Mouse (Mus musculus) neural tube, embryonic 10.5 days (tissue): ENCODE results near the gene Man1a2.

Experiments used
- DNase-seq: peaks from one replicate; pipeline ENCODE4 v3.0.0-alpha.2; 2017; ENCODE audit warnings: low spot score; ENCODE audit errors: extremely low spot score

The Man1a2 gene

DNA sequence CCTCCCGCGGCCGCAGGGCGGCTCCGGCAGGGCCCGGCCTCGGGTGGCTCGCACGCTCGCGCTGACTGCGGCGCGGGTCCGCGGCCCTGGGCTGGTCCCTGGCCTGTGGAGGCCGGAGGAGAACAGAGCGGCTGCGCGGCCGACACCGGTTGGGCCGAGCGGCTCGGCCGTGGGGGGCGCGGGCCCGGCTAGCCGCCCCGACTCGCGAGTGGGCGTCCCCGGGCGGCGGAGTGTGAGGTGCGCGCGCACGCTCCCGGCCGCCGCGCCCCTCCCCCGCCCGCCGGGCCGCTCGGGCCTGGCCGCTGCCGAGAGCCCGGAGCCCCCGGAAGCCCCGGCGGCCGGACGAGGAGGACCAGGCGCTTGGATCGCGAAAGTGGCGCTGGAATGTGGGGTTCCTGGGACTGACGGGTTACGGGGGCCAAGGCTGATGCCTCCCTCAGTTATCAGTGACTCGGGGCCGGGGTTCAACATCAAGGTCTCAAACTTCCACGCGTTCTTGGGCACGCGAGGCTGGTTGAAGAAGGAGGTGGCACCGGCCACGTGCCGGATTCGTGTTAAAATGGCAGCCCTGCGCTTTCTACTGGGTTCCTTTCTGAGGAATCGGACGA is 564 bp upstream of the Man1a2 start:
- peak; percentile 87 for DNase-seq

DNA sequence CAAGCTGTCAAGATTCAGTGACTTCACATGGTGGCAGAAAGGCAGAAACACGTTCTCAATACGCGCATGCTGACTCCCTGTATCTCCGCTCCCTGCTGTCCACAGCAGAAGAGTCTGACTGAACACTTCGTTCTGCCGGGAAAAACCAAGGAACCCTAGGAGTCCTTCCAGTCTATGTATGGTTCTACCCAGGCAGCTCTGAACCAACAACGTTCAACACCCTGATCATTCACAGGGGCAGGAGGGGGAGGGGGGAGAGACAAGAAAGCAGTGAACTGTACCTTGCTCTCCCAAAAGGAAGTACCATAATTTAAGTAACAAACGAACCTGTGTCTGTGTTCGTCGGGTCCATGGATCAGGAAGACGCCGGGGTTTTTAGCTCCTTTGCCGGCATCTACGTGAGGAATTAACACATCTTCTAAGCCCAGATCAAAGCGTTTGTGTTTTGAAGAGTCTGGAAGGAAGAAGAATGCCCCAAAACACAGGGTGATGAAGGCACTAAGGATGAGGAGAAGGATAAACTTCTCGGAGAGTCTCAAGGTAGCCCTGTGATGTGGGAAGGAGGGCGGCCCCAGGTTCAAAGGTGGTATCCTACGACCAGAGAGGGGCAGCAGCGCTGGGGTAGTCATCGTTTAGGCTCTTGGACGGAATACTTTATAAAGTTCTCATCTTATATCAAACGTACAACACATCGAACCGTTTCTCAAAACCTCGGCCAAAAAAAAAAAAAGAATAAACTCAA is 898 bp downstream of the Man1a2 start:
- peak; percentile 43 for DNase-seq

DNA sequence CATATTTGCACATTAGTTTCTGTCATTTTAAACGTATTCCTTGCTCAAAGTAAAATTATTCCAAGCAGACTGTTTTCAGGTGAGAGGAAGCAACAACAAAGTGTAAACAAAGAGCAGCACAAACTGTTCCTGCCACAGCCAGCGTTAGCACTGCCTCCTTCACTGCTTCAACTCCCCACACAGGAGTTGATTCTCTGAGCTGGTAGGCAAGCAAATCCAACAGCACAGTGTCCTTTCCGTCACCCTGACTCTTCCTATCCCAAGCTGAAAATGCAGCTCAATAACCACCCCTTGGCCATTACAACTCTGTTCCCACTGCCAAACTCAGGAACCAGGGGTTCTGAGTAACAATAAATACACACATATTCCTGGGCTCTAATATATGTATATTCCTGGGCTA is 2.5 kb downstream of the Man1a2 start:
- no peak for DNase-seq

DNA sequence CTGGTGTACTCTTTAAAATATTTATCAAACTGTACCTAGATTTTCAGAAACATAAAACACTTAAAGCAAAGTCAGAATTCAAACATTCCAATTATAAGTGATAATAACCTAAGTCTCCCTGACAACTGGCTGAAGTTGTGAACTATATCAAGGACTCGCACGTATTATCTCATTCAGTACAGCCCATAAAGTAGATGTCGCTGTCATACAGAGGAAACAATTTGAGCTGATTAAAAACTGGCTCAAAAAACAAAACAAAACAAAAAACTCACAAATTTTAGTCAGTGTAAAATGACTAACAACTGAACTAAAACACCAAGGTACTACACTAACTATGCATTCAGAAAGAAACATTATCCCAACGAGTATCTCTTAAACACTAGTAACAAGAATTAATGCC is 3.0 kb downstream of the Man1a2 start:
- DNase-seq: no peak

DNA sequence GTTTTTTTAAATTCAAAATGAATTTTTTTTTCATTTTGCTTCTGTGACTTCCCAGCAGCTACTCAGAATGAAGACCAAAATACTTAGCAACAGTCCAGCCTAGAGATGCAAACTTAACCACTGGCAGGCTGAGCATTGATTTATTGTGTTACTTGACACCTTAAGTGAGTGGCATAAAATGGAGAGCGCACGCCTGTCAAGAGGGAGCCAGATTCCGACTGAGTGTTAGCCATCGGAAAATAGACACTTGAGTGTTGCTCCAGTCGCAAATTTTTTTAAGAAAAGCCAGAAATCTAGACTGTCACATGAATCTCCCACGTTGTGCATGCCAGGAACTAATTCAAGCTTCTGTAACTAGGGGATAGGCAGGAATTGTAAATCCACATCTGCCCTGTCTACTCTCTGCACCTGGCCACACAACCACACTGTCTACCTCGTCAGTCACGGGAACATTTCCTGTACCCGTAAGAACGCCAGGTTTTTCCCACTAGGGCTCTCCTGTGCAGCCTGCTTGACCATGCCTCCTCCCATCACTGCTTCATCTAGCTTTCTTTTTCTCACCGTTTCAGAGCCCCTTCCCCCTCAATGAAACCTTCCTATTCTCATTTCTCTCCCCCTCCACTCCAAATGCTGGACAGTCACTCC is 3.7 kb downstream of the Man1a2 start:
- peak; percentile 40 for DNase-seq

DNA sequence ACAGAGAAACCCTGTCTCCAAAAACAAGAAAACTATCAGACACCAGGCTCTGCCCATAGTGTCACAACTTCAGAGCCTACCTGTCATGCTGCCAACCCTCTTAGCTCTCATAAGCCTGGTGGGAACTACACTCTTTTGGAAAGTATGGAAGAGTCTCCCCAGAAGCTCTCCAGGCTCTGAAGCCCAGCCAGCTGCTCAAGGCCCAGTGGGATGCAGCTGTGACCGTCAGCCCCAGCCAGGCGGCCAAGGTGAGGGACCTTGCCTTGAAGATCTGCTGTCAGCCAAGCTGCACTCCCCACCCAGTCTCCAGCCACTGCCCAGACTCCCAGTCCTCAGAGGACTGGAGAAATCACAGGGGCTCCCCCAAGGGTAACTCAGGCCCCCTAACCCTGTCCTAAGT is 5.1 kb downstream of the Man1a2 start:
- DNase-seq: no peak

DNA sequence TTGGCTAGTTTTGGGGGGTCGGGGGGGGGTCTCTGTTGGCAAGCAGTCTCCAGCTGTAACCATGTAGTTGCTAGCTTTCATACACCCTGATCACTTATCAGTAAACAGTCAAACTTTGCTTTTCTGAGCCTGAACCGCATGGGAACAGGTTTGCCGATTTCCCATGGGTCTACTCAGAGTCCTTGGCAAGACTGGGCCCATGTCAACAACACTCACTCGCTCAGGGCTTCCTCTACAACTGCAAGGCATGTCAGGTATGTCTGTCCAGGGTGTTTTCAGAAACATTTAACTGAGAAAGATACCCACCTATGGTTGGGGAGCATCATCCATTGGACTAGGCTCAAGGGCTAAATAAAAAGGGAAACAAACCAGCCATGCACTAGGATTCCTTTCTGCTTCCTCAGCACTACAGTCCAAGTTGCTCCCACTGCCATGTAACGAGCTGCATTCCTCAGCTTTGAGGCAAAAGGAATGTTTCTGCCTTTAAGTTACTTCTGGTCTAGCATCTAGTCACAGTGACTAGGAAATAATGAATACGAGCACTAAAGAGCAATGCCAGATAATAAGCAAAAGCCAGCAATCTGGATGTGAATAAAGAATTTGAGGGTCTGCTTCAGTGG is 6.2 kb downstream of the Man1a2 start:
- no peak for DNase-seq

DNA sequence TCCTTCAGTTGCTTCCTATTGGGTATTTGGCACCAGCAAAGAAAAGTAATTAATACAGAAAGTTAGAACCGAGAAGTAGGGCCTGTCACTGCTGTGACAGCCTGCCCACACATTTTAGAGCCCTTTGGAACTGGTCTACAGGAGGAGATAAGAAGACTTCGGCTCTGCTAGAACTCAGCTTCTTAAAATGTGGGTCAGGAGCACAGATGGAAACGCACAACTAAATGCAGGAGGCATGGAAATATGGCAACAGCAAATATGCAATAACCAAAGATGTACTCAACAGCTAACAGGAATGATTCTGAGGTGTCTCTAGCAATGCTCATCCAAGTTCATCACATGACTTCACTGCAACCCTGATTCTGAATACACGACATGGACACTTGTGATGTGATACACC is 10.2 kb downstream of the Man1a2 start:
- DNase-seq: no peak

DNA sequence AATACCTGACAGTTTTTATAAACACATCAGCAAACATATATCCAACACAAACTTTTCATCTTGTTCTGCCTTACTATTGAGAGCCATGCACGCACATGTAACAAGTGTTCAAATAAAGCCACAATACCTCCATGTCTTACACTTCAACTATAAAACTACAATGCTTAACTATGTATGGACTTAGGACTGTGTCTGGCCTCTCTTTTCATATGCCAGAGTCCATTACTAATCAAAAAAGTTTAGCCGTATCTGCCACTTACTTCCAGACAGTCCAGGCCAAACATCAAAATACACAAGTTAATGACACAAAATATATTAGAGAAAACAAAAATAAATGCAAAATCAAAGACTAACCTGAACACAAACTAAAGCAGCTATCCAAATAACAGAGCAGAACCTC is 14.9 kb downstream of the Man1a2 start:
- DNase-seq: no peak

DNA sequence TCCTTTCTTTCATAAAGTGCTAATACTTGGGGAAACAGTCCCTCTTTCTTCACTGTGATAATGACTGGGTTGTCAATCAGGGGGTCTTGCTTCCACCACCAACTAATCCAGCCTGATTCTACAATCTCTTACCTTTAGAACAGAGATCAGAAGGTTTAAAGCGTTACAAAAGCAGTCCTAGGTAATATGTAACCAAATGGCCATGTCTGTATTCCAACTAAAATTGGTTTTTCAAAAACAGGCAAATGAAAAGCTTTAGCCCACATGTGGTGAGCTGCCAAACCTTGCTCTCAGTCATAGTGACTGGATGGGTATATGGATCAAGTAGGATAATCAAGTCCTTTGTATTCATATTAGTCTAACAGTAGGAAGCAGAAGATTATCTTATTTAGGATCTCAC is 32.0 kb downstream of the Man1a2 start:
- no peak for DNase-seq

DNA sequence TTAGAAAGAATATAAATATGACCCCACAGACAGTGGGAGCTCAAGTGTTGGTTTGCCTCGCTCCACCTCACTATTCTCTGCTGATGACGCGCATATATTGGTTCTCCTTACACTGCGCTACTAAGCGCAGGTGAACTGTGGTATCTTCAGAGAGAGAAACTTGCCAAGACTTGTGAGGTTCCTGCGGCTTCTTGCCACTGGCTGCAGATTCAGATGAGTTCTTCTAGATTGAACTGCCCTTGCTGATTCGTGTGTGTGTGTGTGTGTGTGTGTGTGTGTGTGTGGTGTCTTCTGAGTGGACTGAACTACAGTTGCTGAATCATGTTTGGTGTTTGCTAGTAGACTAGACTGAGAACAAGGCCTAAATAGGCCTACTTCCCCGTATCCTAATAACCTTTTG is 43.7 kb downstream of the Man1a2 start:
- no peak for DNase-seq

DNA sequence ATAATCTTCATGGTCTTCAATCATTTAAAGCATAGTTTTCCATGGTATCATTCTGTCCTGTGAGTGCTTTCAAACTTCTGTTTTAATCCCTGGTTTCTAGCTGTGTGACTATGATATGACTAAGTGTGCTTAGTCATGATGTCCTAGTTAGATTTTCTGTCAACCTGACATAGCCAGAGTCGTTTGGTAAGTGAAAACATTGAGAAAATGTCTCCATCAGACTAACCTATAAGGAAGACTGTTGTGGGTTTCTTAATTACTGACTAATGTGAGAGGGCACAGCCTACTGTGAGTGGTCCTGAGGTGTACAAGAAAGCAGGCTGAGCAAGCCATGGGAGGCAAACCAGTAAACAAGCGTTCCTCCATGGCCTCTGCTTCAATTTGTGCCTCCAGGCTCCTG is 49.0 kb downstream of the Man1a2 start:
- DNase-seq: no peak

DNA sequence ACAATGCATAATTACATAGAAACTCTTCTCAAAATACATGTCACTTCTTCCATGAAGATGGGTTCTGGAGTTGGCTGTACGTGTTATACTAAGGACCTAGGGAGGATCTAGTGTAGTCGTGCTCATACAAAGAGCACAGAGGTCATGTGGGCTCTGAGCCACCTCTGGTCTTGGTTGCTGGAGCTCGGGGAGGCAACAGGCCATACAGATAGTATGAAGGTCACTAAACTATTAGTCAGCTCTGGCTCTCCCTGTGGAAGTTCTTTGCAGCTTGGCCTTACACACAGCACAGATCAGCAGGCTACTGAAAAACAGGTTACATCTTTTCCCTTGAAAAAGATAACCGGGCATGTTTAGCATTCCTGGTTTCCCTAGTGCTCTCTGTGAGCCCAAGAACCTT is 50.5 kb downstream of the Man1a2 start:
- DNase-seq: no peak

DNA sequence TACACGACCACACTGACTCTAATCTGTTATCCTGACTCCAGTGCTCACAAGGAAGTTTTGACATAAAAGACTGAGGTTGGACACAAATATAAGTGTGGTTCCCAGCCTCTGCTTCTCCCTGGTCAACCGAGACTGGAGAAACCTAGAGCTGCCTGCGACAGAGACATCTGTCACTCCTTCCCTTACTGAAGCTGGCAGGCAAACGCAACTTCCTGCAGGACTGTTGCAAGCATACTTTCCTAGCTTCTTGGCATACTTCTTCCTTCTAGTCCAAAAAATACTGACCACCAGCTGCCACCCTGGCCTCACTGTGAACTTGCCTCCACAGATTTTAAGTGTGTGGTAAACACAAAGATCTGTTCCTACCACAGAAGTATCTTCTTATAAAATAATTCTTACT is 66.8 kb downstream of the Man1a2 start:
- DNase-seq: no peak

DNA sequence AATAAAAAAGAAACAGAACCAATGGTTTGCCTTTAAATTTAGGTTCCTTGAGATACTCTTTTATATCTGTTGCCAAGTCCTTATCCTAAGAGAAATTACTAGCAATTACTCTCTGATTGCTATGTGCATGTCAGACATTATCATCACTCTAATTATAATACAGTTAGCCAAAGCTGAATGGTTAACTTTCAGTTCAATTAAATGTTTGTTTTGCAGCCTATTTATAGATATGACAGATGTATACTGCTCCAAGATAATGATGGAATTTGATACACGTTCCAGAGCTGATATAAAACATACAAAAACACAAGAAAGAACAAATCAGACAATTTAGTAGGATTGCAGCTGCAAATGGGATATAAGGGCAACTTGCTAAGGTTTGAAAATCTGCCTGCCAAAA is 74.4 kb downstream of the Man1a2 start:
- no peak for DNase-seq

DNA sequence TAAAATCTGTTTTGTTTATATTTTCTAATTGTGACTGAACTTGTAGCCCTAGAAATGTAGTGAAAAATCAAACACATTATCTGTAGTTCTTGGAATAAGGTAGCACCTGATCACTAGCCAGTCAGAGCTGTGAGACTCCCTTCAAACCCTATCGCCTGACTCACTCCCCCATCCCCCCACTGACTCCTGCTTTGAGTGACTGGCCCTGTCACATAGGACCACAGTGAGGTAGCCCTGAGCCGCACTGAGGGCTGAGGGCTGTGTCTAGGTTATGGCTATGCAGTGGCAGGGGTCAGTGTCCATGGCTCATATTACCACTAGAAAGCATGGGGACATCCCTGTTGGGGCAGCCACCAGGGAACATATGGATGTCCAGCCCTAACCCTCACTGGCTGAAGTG is 80.8 kb downstream of the Man1a2 start:
- no peak for DNase-seq

DNA sequence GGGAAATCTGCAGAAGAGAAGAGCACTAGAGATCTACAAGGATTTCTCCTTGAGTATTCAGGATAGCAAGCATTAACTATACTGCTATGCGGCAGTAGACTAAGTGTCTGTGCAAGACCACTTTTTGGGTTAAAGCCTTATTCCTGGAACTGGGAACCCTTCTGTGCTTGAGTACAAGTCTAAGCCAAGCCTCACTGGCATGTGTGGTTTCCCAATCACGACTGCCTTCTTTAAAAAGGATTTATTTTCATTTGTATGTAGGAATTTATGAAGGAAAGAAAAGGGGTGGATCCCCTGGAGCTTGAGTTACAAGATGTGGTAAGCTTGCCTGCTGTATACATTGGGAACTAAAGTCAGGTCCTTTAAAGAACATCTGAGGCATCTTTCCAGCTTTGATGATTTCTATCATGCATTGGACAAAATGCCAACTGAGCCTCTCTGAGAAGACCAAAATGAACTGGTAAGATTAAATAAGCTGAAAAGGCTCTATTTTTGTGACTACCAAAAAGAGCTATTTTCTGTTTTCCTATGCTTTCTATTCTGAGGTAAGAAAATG is 86.0 kb downstream of the Man1a2 start:
- DNase-seq: no peak

DNA sequence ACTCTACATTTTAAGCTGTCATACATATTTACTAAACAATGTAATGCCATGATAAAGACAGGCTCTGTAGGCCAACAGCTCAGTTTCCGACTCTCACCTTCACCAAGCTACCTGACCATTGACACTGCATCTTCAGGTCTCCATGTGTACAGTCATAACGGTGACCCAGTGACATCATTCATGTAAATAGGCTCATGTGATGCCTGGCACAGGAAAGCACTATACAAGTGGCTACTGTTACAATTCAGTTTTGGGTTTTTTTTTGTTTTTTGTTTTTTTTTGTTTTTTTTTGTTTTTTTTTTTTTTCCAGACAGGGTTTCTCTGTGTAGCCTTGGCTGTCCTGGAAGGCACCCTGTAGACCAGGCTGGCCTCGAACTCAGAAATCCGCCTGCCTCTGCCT is 94.2 kb downstream of the Man1a2 start:
- DNase-seq: no peak

DNA sequence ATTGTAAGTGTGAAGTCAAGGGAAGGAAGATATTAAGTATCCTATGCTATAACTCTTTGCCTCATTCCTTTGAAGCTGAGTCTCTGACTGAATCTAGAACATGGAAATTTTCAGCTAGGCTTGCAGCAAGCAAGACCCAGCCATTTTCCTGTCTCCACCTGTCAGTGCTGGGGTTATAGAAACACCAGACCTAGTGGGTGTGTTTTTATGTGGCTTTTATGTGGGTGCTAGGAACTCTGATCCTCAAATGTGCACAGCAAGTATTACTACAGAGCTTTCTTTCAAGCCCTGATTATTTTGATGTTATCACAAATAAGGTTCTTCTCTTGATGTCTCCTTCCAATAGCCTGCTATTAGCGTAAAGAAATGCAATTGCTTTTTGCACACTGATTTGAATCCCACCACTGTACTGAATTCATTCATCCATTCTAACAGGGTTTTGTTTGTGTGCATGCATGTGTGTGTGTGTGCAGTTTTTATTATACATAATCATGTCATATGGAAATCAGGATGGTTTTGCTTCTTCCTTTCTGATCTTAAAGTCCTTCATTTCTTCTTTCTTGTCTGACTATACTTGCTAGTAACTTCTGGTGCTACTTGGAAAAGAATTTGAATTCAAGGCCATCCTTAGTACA is 102.5 kb downstream of the Man1a2 start:
- DNase-seq: no peak

DNA sequence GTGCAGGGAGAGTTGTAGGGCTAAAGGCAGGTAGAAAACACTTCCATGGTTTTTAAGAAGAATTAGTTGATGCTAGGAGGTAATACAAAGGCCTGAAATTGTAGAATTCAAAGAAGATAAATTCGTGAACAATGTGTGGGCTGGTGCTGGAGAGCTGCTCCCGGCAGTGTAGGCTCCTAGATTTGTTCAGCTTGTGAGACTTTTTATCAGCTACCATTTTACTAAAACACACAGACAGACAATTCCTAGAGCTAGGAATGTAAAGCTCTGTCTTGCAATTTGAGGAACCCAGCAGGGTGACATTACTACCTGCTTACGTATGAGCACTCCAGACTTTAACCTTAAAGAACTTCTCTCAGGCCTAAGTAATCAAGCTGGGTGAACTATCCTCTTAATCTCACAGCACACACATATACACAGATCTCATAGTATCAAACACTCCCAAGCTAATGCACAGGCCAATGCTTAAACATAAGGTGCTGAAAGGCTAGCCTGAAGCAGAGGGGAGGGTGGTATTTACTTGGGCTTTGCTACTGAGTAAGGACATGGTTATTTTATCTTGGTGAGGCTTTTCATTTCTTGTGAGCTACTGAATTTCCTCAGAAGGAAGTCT is 112.6 kb downstream of the Man1a2 start:
- no peak for DNase-seq
